Mouse (Mus musculus) layer of hippocampus, adult 9-10 months (tissue): ENCODE results near the gene Gm45194.

Experiments
- DNase-seq: peaks from one replicate; pipeline ENCODE4 v3.0.0; 2022; ENCODE audit warnings: low spot score

Gene Gm45194

DNA sequence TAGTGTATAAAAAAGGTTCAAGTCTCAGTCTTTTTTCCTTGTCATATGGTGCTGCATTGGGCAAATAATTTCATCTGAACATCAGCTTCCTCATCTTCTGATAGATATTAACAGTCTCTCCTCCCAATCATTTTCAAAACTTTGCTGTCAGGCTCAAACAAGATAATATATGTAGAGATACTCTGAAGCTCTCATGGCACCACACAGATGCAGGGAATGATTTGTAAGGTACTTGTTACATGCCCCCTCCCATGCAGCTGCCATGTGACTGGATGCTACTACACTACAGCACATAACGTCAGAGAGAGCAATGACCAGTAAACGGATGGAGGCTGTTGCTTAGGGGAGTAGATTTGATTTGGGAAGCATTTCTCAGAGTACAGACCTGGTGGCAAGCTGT is at the start of gene Gm45194:
Gm45194 (plus strand) TSS at position 301 of the 400 bp plus-strand sequence.
- DNase-seq, result no peak

DNA sequence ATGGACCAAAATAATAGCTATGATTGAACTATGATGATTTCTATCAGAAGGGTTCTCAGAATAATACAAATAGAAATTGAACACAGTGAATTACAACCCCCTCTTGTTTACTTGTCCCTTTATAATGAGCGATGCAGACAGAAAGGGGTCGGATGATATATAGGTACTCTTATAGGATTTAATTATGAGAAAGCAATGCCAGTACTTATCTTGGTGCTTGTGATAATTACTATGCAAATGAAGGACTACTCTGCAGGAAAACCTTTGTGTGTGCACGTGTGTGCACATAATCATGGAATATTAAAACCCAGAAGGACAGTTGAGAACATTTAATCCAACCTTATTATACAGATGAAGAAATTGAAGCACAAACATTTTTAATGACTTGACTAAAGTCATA is 35.3 kb upstream of the Gm45194 start:
- no peak for DNase-seq

DNA sequence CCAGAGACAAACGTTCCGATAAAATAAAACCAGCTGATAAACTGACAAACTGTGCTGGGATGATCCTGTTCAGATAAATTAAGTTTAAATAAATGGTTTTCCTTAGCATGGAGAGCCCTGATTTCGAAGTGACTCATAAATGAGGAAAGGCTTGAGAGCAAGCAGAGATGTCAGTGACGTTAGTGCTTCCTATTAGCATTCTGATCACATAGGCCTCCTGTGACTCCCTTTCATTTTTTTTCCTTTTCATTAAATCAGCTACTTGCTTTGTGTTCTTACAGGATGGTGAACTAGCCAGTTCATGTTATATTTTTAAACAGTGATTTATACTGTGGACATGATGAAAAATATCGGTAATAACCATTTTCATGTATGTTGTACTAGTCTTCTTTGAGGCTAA is 9.9 kb upstream of the Gm45194 start:
- no peak for DNase-seq

DNA sequence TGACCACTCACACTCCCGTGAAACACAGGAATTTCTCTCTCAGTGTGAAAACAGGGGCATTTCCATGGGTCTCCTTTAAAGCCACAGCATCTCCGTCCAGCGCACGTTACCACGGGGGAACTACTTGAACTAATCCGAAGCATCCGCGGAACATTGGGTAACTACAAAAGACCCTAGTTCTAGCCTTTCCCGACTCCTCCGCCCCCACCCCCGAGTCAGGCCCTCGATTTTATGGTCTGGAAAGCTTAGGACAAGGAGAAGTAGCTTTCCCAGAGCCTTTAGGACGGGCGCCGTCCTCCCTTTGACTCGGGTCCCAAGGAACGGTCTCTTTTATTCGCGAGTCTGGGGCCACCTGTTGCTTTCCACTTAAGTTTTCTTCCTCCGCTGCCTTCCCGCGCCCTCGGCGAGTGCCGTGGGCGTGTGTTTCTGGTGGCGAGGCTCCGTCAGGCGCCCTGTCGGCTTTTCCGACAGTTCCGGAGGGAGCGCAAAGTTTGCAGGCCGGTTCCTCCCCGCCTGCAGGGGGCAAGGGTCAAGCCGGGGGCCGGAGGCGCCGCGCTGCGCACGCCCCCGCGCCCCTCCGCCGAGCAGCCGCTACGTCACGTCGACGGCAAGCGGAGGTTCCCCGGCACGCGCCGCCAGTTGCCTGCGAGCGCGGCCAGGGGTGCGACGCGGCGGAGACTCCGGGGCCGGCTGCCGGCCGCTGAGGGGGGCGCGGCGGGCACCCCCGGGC is 3.3 kb downstream of the Gm45194 start:
- DNase-seq, result no peak

DNA sequence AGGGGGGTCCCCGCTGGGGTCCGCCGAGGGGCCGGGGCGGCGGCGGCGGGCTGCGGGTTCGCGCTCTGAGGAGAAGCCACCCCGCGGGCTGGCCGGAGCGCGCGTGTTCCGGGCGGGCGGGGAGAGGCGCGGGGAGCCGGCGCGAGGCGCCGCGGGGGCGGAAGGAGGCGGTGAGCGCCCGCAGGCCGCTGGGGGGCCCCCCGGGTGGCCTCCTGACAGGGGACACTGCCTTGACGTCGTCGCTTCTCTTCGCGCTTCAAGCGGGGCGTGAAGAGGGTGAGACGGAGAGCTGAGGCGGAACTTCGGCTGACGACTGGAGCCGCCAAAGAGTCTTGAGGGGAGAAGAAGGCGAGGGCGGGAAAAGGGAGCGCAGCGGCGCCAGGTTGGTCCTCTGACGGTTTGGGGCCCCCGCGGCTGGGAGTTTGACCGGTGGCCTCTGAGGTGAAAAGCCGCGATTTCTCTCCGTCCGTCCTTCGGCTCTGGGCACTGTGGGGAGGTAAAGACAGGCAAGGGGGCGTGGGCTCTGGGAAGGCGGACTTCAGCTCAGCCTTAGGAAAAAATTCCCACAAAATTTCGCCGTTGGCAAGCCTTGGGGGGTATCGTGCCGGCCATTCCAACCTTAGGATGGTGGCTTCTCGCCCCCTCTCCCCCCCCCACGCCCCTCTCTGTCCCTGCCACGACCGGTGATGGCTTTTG is 4.0 kb downstream of the Gm45194 start:
- no peak for DNase-seq

DNA sequence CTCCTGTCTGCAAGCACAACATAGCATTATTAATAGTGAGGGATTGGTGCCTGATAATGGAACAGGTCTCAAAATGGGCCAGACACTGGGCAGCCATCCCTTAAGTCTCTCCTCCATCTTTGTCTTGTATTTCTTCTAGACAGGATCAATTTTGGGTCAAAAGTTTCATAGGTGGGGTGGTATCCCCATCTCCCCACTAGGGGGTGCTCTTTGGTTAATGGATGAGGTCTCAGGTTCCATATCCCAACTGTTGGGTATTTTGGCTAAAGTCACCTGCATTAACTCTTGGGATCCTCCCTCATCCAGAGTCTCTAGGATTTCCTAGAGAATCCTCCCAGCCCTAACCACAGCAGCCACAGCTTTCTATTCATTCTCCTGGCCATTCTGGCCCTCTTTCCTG is 26.2 kb downstream of the Gm45194 start:
- DNase-seq, result no peak

DNA sequence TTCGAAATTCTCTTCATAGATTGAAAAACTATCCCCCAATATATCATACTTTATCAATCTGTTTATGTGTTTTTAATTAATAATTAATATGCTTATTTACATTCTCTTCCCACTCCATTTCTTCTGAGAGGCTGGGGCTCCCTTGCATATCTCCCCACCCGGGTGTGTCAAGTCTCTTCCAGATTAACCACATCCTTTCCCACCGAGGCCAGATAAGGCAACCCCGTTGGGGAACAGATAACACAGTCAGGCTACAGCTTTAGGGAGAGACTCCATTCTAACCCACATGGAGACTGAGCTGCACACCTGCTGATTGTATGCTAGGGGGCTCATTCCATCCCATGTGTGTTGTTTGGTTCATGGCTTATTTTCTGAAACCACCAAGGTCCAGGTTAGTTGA is 69.7 kb downstream of the Gm45194 start:
- no peak for DNase-seq

DNA sequence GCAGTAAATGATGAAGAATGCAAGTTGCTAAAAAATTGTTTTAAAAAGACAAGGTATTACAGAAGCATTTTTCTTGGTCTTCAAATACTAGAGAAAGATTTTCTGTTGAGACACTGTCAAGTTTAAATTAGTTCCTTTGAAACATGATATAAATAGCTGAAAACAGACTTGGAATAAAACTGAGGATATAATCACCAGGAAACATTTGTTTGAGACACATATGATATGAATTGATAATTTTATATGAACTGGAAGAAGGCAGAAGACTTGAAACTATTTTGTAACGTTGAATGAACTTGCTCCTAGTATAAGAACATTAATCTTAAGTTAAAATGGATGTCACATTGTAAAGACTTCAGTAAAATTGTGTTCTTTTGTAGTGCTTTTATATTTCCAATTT is 108.5 kb downstream of the Gm45194 start:
- DNase-seq, result no peak

DNA sequence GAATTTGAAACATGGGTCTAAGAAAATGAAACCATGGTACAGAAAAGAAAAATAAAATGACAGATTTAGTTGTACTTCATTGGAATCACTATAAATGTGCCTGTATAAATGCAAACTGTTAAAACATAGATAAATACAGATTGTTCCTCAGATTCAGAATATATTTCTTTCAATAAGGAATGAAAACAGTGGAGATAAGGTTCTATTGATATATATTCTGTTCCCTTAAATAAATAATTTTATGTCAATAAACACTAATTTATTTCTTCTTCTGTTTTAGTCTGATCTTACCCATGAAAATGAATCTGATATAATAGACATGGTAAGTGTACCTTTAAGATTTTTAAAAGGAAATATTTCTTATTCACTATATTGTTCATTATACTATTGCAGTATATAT is 119.5 kb downstream of the Gm45194 start, which contains the start of gene Tex16:
Tex16 (plus strand) TSS at position 301 of the 400 bp plus-strand sequence.
- no peak for DNase-seq

DNA sequence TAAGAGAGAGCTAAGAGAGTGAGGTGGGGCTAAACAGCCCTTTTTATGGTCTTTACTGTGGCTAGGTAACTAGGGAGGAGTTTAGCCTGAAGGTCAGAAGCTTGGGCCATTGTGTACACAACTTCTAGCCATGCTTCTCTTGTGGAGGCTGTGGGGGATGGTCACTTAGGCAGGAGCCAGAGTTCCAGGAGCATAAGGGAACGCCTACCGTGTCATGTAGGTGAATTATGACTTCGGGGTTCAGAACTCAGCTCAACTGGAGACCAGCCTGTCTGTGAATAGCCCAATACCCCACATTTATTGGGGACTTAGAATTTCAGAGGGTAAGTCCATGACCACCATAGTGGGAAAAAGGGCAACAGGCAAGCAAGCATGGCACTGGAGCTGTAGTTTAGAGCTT is 347.6 kb downstream of the Gm45194 start, which contains the start of gene 4933403O08Rik:
4933403O08Rik (plus strand) TSS at position 301 of the 400 bp plus-strand sequence.
- no peak for DNase-seq

DNA sequence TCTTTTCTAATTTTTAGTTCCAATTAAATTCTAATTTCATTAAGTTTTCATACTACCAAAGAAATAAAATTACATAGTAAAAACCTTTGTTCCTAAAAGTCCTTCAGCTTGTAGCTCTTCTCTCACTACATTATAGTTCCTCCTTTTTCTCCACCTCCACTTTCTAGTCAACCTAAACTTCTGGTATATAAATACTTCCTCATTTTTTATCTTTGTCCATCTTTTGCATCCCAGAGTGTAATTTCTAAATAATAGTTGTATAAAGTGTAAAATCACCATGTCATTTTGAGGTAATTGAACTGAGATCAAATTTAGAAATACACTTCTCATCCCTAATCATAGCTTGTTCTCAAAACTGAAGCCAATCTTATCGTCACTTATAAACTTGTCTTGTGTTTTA is 351.7 kb downstream of the Gm45194 start:
- no peak for DNase-seq

DNA sequence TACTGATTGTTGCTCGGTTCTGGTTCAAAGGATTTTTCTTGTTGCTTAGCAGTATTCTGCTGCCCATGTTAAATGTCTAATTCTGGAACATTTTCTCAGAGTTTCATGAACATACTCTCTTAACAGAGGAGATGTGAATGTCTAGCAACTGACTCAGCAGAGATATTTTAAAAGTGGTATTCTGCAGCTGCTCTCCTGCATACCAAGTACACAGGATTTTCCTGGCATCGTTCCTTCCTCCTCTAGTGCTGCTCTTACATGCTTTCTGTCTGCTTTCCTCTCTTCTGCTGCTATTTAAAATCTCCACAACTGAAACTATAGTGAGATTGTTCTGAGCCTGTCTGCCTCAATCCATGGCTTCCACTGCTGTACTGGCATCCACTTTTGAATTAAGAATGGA is 364.3 kb downstream of the Gm45194 start:
- peak; percentile 3 for DNase-seq

DNA sequence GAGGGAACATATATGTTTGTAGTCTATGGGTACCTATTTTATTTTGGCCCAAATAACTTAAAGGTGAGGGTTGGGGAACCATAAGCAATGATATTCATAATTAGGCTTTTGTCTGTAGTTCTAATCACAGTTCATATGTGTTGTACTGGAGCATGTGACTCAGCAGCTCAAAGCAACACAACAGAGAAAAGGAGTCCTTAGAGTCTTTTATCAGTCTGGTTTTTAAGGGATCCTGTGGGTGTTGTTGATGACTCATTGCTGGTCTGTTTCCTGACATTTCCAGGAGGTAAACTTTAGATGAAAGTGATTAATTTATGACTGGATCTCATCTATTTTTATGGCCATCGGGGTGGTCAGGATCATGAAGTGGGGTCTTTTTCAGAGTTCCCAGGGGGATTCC is 382.4 kb downstream of the Gm45194 start:
- no peak for DNase-seq
